Mouse (Mus musculus) heart, postnatal 0 days (tissue): ENCODE measurements around the gene Tns3. TPM values are rescaled to one million over a fixed set of nuclear protein-coding genes. Genes with fewer than 3 reads are reported as not detected.
"Not testable (repeated sequence)": the region's sequence is repeated elsewhere in the genome, so short reads cannot be mapped to it uniquely, and the experiment has no call there.

Experiments
- ATAC-seq: fragments of 200-750 bp; cut with Nextera tagmentation; 2 replicates; pipeline ENCODE4 v1.8.0; 2017; ENCODE audit warnings: low read depth, moderate number of reproducible peaks, moderate library complexity; ENCODE audit not compliant: insufficient read depth
- DNase-seq: peaks from one replicate; pipeline ENCODE4 v3.0.0-alpha.2; 2016; ENCODE audit warnings: low spot score
- H3K27ac ChIP-seq: fragments of 300-500 bp; sonication (generic); 2 replicates; pipeline ENCODE4 v1.5.1; 2014; ENCODE audit warnings: low read depth, mild to moderate bottlenecking
- H3K27me3 ChIP-seq: fragments of 300-500 bp; sonication (generic); 2 replicates; pipeline ENCODE4 v1.6.1; 2014; ENCODE audit warnings: low read length, mixed read lengths; ENCODE audit not compliant: control insufficient read depth, insufficient read depth
- H3K36me3 ChIP-seq: fragments of 300-500 bp; sonication (generic); replicated peaks from 2 replicates; pipeline ENCODE4 v1.6.1; 2014; ENCODE audit warnings: low read length, mixed read lengths; ENCODE audit not compliant: control insufficient read depth, insufficient read depth
- H3K4me1 ChIP-seq: fragments of 300-500 bp; sonication (generic); 2 replicates; pipeline ENCODE4 v1.6.1; 2014; ENCODE audit warnings: antibody characterized with exemption; ENCODE audit not compliant: control insufficient read depth, insufficient read depth
- H3K4me2 ChIP-seq: fragments of 300-500 bp; sonication (generic); 2 replicates; pipeline ENCODE4 v1.6.1; 2014; ENCODE audit warnings: low read depth, mild to moderate bottlenecking, low read length, moderate library complexity
- H3K4me3 ChIP-seq: fragments of 300-500 bp; sonication (generic); 2 replicates; pipeline ENCODE4 v1.5.1; 2014; ENCODE audit warnings: low read depth, low read length
- H3K9ac ChIP-seq: fragments of 300-500 bp; sonication (generic); replicated peaks from 2 replicates; pipeline ENCODE4 v1.6.1; 2014; ENCODE audit warnings: low read depth, low read length, mixed read lengths
- H3K9me3 ChIP-seq: fragments of 300-500 bp; sonication (generic); replicated peaks from 2 replicates; pipeline ENCODE4 v1.6.1; 2016; ENCODE audit warnings: low read length; ENCODE audit not compliant: control insufficient read depth
- CTCF ChIP-seq: IDR thresholded peaks from 2 replicates; pipeline ENCODE4 v1.5.1; 2016; ENCODE audit warnings: antibody characterized with exemption, control low read depth, low read depth
- EP300 ChIP-seq: IDR thresholded peaks from 2 replicates; pipeline ENCODE4 v1.6.1; 2016; ENCODE audit warnings: antibody characterized with exemption, low read depth
- WGBS: fragments of 180-500 bp; shearing (Covaris S2); extraction: QIAGEN DNeasy Blood & Tissue Kit; methylation state at CpG from one replicate; pipeline ENCODE4 v1.1.7; 2014; 5-methylcytosine and 5-hydroxymethylcytosine counted together
- polyA plus RNA-seq: library from polyadenylated mRNA; unstranded; fragments of >200 nt; fragmentation: Nextera tagmentation; extraction: Ambion mirVana; gene quantifications from 2 replicates; pipeline ENCODE4 v1.2.1, GENCODE M21; 2015
- total RNA-seq: library from RNA; depleted of rRNA; stranded (reverse); fragments of >200 nt; gene quantifications from 2 replicates; pipeline ENCODE4 v1.2.3, GENCODE M21; 2014; ENCODE audit warnings: low replicate concordance

The Tns3 gene
- total and polyA plus RNA-seq, 2 experiments from 2014 or later: 7.6 to 31.7 TPM

GRCm38 (mm10) chr11:8541222-8541815 is 123.0 kb downstream of the Tns3 start:
- no peak overlapping the region for H3K4me2 ChIP-seq
- WGBS: 51% methylated on average over 9 of the region's 9 CpGs
- no peaks in the 10 kb centered on the region for H3K4me1 ChIP-seq
- H3K9me3 ChIP-seq: no peaks in the 10 kb centered on the region
- 0 out of 2 replicates have a peak, but pooled peaks cover 10% of the 10 kb centered on the region for H3K36me3 ChIP-seq
- H3K27me3 ChIP-seq: no peaks in the 10 kb centered on the region
- no peak overlapping the region for H3K27ac ChIP-seq
- no peak overlapping the region for H3K4me3 ChIP-seq
- no peak for TF ChIP-seq CTCF
- no peak for TF ChIP-seq EP300
- no peak for DNase-seq
- H3K9ac ChIP-seq: no peak overlapping the region
- no peak for ATAC-seq

- Histone ChIP-seq H3K27ac (no peak overlapping the region), H3K4me1 (no peaks in the 10 kb centered on the region), H3K4me2 (no peak overlapping the region), H3K4me3 (no peak overlapping the region), H3K9me3 (no peaks in the 10 kb centered on the region), H3K27me3 (no peaks in the 10 kb centered on the region), H3K9ac (no peak overlapping the region), H3K36me3 (0 out of 2 replicates have a peak, but pooled peaks cover 8% of the 10 kb centered on the region)
- DNase-seq (no peak), ATAC-seq (no peak)
- WGBS: 66% methylated on average over 8 of the region's 8 CpGs
- TF ChIP-seq EP300: no peak
- TF ChIP-seq CTCF: no peak
Measured at GRCm38 (mm10) chr11:8539593-8540265, 124.6 kb downstream of the Tns3 start.

- no peak overlapping the region for H3K27ac ChIP-seq
- 0 out of 2 replicates have a peak, but pooled peaks cover 14% of the 10 kb centered on the region for H3K36me3 ChIP-seq
- no peaks in the 10 kb centered on the region for H3K4me1 ChIP-seq
- H3K27me3 ChIP-seq: no peaks in the 10 kb centered on the region
- ATAC-seq (no peak), DNase-seq (no peak)
- TF ChIP-seq CTCF (no peak), EP300 (no peak)
- no peak overlapping the region for H3K4me2 ChIP-seq
- 61% methylated on average over 5 of the region's 5 CpGs for WGBS
- H3K9ac ChIP-seq: no peak overlapping the region
- H3K4me3 ChIP-seq: no peak overlapping the region
- H3K9me3 ChIP-seq: no peaks in the 10 kb centered on the region
Measured at GRCm38 (mm10) chr11:8537013-8537614, 127.2 kb downstream of the Tns3 start.

DNA sequence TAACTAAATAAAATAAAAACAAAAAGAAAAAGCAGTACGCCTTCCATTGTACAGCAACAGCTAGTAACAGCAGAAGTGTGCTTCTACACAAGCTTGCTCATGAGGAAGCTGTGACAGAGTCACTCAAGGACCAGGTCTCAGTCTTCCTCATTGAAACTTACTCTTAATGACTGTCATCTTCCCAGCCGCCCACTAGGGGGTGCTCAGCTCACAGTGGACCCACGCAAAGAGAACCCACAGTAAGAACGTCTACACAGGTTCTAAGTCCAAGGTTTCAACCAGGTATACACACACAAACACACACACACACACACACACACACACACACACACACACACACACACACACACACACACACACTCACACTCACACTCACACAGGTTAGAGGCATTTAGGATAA is 129.4 kb downstream of the Tns3 start:
- DNase-seq (peak; percentile 64), ATAC-seq (no peak)
- Histone ChIP-seq H3K4me3 (no peak overlapping the region), H3K4me2 (no peak overlapping the region), H3K4me1 (no peaks in the 10 kb centered on the region), H3K27me3 (no peaks in the 10 kb centered on the region), H3K36me3 (0 out of 2 replicates have a peak, but pooled peaks cover 22% of the 10 kb centered on the region), H3K9me3 (no peaks in the 10 kb centered on the region), H3K9ac (no peak overlapping the region), H3K27ac (no peak overlapping the region)
- 16% methylated on average over 4 of the region's 4 CpGs for WGBS
- TF ChIP-seq CTCF (peak; percentile 86), EP300 (no peak)

- 90% methylated on average over 3 of the region's 3 CpGs for WGBS
- ATAC-seq: not testable (repeated sequence)
Measured at GRCm38 (mm10) chr11:8532771-8533170, 131.6 kb downstream of the Tns3 start.

More at GRCm38 (mm10) chr11:8532771-8533170, 131.6 kb downstream of the Tns3 start:
- H3K36me3 ChIP-seq: peaks cover 29% of the 10 kb centered on the region; the same call in 1 of the 2 replicates
- not testable (repeated sequence) for H3K4me3 ChIP-seq, H3K27ac ChIP-seq, H3K9me3 ChIP-seq, H3K4me1 ChIP-seq, H3K27me3 ChIP-seq, H3K9ac ChIP-seq, DNase-seq, H3K4me2 ChIP-seq
